Mouse (Mus musculus) stomach, embryonic 15.5 days (tissue): ENCODE measurements around the gene Pcdh9. TPM values are rescaled to one million over a fixed set of nuclear protein-coding genes. Genes with fewer than 3 reads are reported as not detected.

ENCODE experiments used
- ATAC-seq: fragments of 200-750 bp; cut with Nextera tagmentation; 2 replicates; pipeline ENCODE4 v1.8.0; 2017; ENCODE audit warnings: low read depth, moderate number of reproducible peaks, moderate TSS enrichment; ENCODE audit not compliant: insufficient read depth, low FRiP score
- H3K27ac ChIP-seq: fragments of 300-500 bp; sonication (generic); 2 replicates; pipeline ENCODE4 v1.5.1; 2015; ENCODE audit warnings: mild to moderate bottlenecking, inconsistent platforms
- H3K27me3 ChIP-seq: fragments of 300-500 bp; sonication (generic); replicated peaks from 2 replicates; pipeline ENCODE4 v1.6.1; 2015; ENCODE audit warnings: inconsistent platforms
- H3K36me3 ChIP-seq: fragments of 300-500 bp; sonication (generic); 2 replicates; pipeline ENCODE4 v1.6.1; 2015; ENCODE audit warnings: inconsistent platforms
- H3K4me1 ChIP-seq: fragments of 300-500 bp; sonication (generic); 2 replicates; pipeline ENCODE4 v1.6.1; 2015; ENCODE audit warnings: inconsistent platforms
- H3K4me2 ChIP-seq: fragments of 300-500 bp; sonication (generic); 2 replicates; pipeline ENCODE4 v1.6.1; 2015; ENCODE audit warnings: mild to moderate bottlenecking, inconsistent platforms
- H3K4me3 ChIP-seq: fragments of 300-500 bp; sonication (generic); replicated peaks from 2 replicates; pipeline ENCODE4 v1.5.1; 2015; ENCODE audit warnings: inconsistent platforms
- H3K9ac ChIP-seq: fragments of 300-500 bp; sonication (generic); 2 replicates; pipeline ENCODE4 v1.6.1; 2015; ENCODE audit warnings: inconsistent platforms
- H3K9me3 ChIP-seq: fragments of 300-500 bp; sonication (generic); 2 replicates; pipeline ENCODE4 v1.6.1; 2016; ENCODE audit warnings: inconsistent platforms
- WGBS: fragments of 180-500 bp; shearing (Covaris S2); methylation state at CpG from one replicate; pipeline ENCODE4 v1.1.7; 2015; 5-methylcytosine and 5-hydroxymethylcytosine counted together
- polyA plus RNA-seq: library from polyadenylated mRNA; unstranded; fragments of >200 nt; fragmentation: Nextera tagmentation; extraction: Ambion mirVana; gene quantifications from 2 replicates; pipeline ENCODE4 v1.2.1, GENCODE M21; 2015

The Pcdh9 gene
- polyA plus RNA-seq, 1 experiment from 2014 or later: 21.8 TPM

DNA sequence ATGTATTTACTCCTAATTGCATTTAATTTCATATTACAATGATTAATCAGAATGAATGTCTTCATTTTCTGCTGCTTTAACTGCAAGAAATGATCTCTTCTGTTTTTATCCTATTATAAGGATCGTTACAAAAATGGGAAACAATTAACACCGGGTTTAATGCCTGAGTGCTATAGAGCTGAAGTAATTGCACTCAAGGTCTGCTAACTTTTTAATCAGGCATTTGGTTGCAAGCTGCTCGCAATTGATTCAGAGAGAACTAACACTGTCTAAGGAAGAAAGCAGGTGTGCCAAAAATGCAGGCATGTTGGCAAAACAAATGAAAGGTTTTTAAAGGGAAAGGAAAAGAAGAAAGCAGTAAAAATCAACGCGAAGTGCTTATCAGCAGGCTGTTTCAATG is 549.1 kb downstream of the Pcdh9 start:
- H3K27ac ChIP-seq: no peak overlapping the region
- ATAC-seq: no peak
- H3K4me3 ChIP-seq: no peak overlapping the region
- H3K4me2 ChIP-seq: no peak overlapping the region
- no peaks in the 10 kb centered on the region for H3K27me3 ChIP-seq
- H3K9ac ChIP-seq: no peak overlapping the region
- no peaks in the 10 kb centered on the region for H3K36me3 ChIP-seq
- H3K4me1 ChIP-seq: no peaks in the 10 kb centered on the region
- 56% methylated on average over 5 of the region's 5 CpGs for WGBS
- no peaks in the 10 kb centered on the region for H3K9me3 ChIP-seq

- H3K9me3 ChIP-seq: no peaks in the 10 kb centered on the region
- no peak for ATAC-seq
- no peaks in the 10 kb centered on the region for H3K27me3 ChIP-seq
- H3K4me1 ChIP-seq: no peaks in the 10 kb centered on the region
- no peak overlapping the region for H3K4me2 ChIP-seq
- no peak overlapping the region for H3K9ac ChIP-seq
- no peak overlapping the region for H3K27ac ChIP-seq
- H3K36me3 ChIP-seq: no peaks in the 10 kb centered on the region
- no peak overlapping the region for H3K4me3 ChIP-seq
Measured at GRCm38 (mm10) chr14:93329247-93329646, 561.2 kb downstream of the Pcdh9 start.

DNA sequence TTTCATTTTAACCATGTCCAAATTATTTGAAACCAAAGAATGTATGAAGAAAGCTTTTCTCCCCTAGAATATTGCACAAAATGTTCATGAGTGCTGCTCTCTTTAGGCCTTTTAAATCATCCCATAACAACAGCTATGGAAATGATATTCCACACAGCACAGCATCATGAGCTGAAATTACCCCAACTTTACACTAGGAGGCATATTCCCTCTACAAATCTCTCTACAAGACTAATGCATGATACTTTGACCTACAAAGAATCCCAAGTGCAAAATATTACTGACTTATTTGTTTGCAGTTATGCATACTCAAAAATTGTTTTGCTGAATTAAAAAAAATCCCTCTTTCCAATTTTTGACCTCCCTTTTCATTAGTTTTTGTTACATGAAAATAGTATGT is 573.1 kb downstream of the Pcdh9 start:
- no peak overlapping the region for H3K27ac ChIP-seq
- no peaks in the 10 kb centered on the region for H3K4me1 ChIP-seq
- no peak for ATAC-seq
- H3K9ac ChIP-seq: no peak overlapping the region
- H3K4me3 ChIP-seq: no peak overlapping the region
- no peaks in the 10 kb centered on the region for H3K36me3 ChIP-seq
- H3K9me3 ChIP-seq: no peaks in the 10 kb centered on the region
- H3K27me3 ChIP-seq: no peaks in the 10 kb centered on the region
- H3K4me2 ChIP-seq: no peak overlapping the region

DNA sequence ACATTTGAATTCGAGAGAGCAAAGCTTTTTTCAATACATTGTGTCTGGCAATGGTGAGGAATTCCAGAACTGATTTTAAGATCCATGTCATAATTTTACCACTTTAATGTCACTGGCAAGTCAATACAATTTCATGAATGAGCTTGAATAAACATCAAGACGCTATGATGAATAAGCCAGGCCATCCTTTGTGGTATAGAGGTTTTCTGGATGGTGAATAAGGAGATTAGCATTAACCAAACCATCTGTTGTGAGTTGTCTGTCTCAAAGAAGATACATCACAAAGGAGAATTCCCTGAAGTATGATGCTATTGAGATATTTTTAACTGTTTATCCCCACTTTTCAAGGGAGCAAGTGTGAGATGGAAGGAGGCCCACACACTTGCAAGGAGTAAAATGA is 602.1 kb downstream of the Pcdh9 start:
- no peaks in the 10 kb centered on the region for H3K4me1 ChIP-seq
- H3K4me2 ChIP-seq: no peak overlapping the region
- H3K9me3 ChIP-seq: no peaks in the 10 kb centered on the region
- no peak overlapping the region for H3K27ac ChIP-seq
- no peak for ATAC-seq
- WGBS: 42% methylated on average over 2 of the region's 2 CpGs
- no peaks in the 10 kb centered on the region for H3K36me3 ChIP-seq
- no peak overlapping the region for H3K4me3 ChIP-seq
- H3K27me3 ChIP-seq: no peaks in the 10 kb centered on the region
- no peak overlapping the region for H3K9ac ChIP-seq

GRCm38 (mm10) chr14:93287642-93288041 is 602.8 kb downstream of the Pcdh9 start:
- H3K4me2 ChIP-seq: no peak overlapping the region
- H3K4me1 ChIP-seq: no peaks in the 10 kb centered on the region
- no peaks in the 10 kb centered on the region for H3K9me3 ChIP-seq
- no peak overlapping the region for H3K27ac ChIP-seq
- no peaks in the 10 kb centered on the region for H3K27me3 ChIP-seq
- ATAC-seq: no peak
- no peak overlapping the region for H3K4me3 ChIP-seq
- H3K9ac ChIP-seq: no peak overlapping the region
- no peaks in the 10 kb centered on the region for H3K36me3 ChIP-seq
- WGBS: 37% methylated on average over 1 of the region's 1 CpGs

DNA sequence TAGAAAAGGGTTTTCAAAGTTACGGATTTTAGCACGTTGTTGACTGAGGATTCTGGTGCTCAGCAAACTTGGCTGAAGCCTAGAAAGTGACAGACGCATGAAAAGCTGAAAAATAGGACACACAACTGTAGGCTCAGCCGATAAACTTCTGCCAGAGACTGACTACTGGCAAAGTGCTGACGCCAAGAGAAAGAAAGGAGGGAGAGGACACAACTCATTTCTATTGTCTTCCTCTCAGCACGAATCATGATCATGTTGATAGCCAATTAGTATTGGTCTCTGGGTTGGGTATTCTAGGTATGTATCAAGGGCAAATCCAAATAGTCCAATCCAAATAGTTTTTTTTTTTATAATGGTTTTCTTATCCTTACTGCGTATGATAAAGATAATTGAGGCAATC is 605.3 kb downstream of the Pcdh9 start:
- no peaks in the 10 kb centered on the region for H3K9me3 ChIP-seq
- no peak for ATAC-seq
- 76% methylated on average over 7 of the region's 7 CpGs for WGBS

DNA sequence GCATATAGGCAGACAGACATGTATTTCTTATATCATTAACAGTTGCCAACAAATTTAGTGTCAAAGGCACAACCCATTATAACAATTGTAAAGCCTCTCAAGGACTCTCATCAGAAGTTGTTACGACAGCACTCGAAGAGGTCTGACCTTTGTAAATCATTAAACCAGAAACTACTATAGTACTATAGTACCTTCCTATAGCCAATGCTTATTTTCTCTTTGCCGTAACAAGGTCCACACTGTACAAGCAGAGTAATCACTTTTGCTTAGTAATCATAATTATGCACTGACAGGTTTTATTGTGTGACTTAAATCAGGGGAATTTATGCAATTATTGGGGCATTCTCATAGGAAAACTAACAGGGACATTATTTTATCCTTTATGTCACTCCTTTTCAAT is 606.5 kb downstream of the Pcdh9 start:
- no peaks in the 10 kb centered on the region for H3K9me3 ChIP-seq
- no peak overlapping the region for H3K27ac ChIP-seq
- H3K4me3 ChIP-seq: no peak overlapping the region
- H3K9ac ChIP-seq: no peak overlapping the region
- H3K36me3 ChIP-seq: no peaks in the 10 kb centered on the region
- no peak overlapping the region for H3K4me2 ChIP-seq
- peak; percentile 70 for ATAC-seq
- no peaks in the 10 kb centered on the region for H3K27me3 ChIP-seq
- no peaks in the 10 kb centered on the region for H3K4me1 ChIP-seq
- 64% methylated on average over 3 of the region's 3 CpGs for WGBS

More for the DNA sequence above, 605.3 kb downstream of the Pcdh9 start:
- no peak overlapping the region for H3K27ac ChIP-seq
- no peak overlapping the region for H3K9ac ChIP-seq
- H3K27me3 ChIP-seq: no peaks in the 10 kb centered on the region
- no peak overlapping the region for H3K4me2 ChIP-seq
- H3K4me1 ChIP-seq: no peaks in the 10 kb centered on the region
- no peak overlapping the region for H3K4me3 ChIP-seq
- H3K36me3 ChIP-seq: no peaks in the 10 kb centered on the region

- no peak for ATAC-seq
- Histone ChIP-seq H3K36me3 (no peaks in the 10 kb centered on the region), H3K27me3 (no peaks in the 10 kb centered on the region), H3K4me1 (peaks cover 2% of the 10 kb centered on the region; the same call in 1 of the 2 replicates), H3K4me3 (no peak overlapping the region), H3K9me3 (no peaks in the 10 kb centered on the region), H3K9ac (no peak overlapping the region), H3K27ac (no peak overlapping the region), H3K4me2 (no peak overlapping the region)
Measured at GRCm38 (mm10) chr14:93275661-93276060, 614.8 kb downstream of the Pcdh9 start.

- ATAC-seq: no peak
- H3K9me3 ChIP-seq: no peaks in the 10 kb centered on the region
Measured at GRCm38 (mm10) chr14:93274767-93275166, 615.7 kb downstream of the Pcdh9 start.

GRCm38 (mm10) chr14:93253411-93253810 is 637.1 kb downstream of the Pcdh9 start:
- Histone ChIP-seq H3K36me3 (no peaks in the 10 kb centered on the region), H3K4me1 (no peaks in the 10 kb centered on the region), H3K9ac (no peak overlapping the region), H3K4me3 (no peak overlapping the region), H3K27ac (no peak overlapping the region), H3K4me2 (no peak overlapping the region), H3K9me3 (no peaks in the 10 kb centered on the region), H3K27me3 (no peaks in the 10 kb centered on the region)
- ATAC-seq: no peak
- WGBS: 90% methylated on average over 1 of the region's 1 CpGs

More at GRCm38 (mm10) chr14:93274767-93275166, 615.7 kb downstream of the Pcdh9 start:
- Histone ChIP-seq H3K27me3 (no peaks in the 10 kb centered on the region), H3K36me3 (no peaks in the 10 kb centered on the region), H3K4me2 (no peak overlapping the region), H3K27ac (no peak overlapping the region), H3K4me3 (no peak overlapping the region), H3K4me1 (peaks cover 2% of the 10 kb centered on the region; the same call in 1 of the 2 replicates), H3K9ac (no peak overlapping the region)

- no peaks in the 10 kb centered on the region for H3K4me1 ChIP-seq
- WGBS: 70% methylated on average over 3 of the region's 3 CpGs
- no peaks in the 10 kb centered on the region for H3K9me3 ChIP-seq
- H3K9ac ChIP-seq: no peak overlapping the region
- no peak overlapping the region for H3K4me2 ChIP-seq
- ATAC-seq: no peak
- no peak overlapping the region for H3K4me3 ChIP-seq
- no peak overlapping the region for H3K27ac ChIP-seq
- no peaks in the 10 kb centered on the region for H3K36me3 ChIP-seq
- no peaks in the 10 kb centered on the region for H3K27me3 ChIP-seq
Measured at GRCm38 (mm10) chr14:93240263-93240662, 650.2 kb downstream of the Pcdh9 start.

- no peak for ATAC-seq
- 77% methylated on average over 3 of the region's 3 CpGs for WGBS
Measured at GRCm38 (mm10) chr14:93234333-93234732, 656.1 kb downstream of the Pcdh9 start.

GRCm38 (mm10) chr14:93233599-93233998 is 656.9 kb downstream of the Pcdh9 start:
- H3K4me2 ChIP-seq: no peak overlapping the region
- H3K36me3 ChIP-seq: no peaks in the 10 kb centered on the region
- H3K27ac ChIP-seq: no peak overlapping the region
- H3K9me3 ChIP-seq: no peaks in the 10 kb centered on the region
- no peak overlapping the region for H3K4me3 ChIP-seq
- WGBS: 51% methylated on average over 6 of the region's 6 CpGs
- ATAC-seq: no peak
- no peaks in the 10 kb centered on the region for H3K27me3 ChIP-seq
- H3K9ac ChIP-seq: no peak overlapping the region
- H3K4me1 ChIP-seq: no peaks in the 10 kb centered on the region

More at GRCm38 (mm10) chr14:93234333-93234732, 656.1 kb downstream of the Pcdh9 start:
- no peak overlapping the region for H3K4me3 ChIP-seq
- no peak overlapping the region for H3K9ac ChIP-seq
- H3K4me2 ChIP-seq: no peak overlapping the region
- no peaks in the 10 kb centered on the region for H3K36me3 ChIP-seq
- no peaks in the 10 kb centered on the region for H3K4me1 ChIP-seq
- H3K27me3 ChIP-seq: no peaks in the 10 kb centered on the region
- no peaks in the 10 kb centered on the region for H3K9me3 ChIP-seq
- H3K27ac ChIP-seq: no peak overlapping the region
